Mouse (Mus musculus): Measurements from ENCODE around the gene Steap3.

Steap3 gene

GRCm38 (mm10) chr1:120250586-120250985 lies 21.9 kb downstream of the Steap3 start:
- no peak for DNase-seq (ENCODE audit: low spot score)

GRCm38 (mm10) chr1:120249842-120250241 lies 22.7 kb downstream of the Steap3 start:
- DNase-seq (ENCODE audit: low spot score) = no peak

- DNase-seq (ENCODE audit: low spot score) = peak; percentile 65
Observed at GRCm38 (mm10) chr1:120248156-120248555, 24.3 kb downstream of the Steap3 start.

- no peak for DNase-seq (ENCODE audit: low spot score)
Observed at GRCm38 (mm10) chr1:120247351-120247750, 25.2 kb downstream of the Steap3 start.

GRCm38 (mm10) chr1:120246946-120247345 lies 25.6 kb downstream of the Steap3 start:
- no peak for DNase-seq (ENCODE audit: low spot score)

GRCm38 (mm10) chr1:120245661-120246131 lies 26.8 kb downstream of the Steap3 start:
- DNase-seq (ENCODE audit: low spot score) = no peak

- DNase-seq (ENCODE audit: low spot score) = no peak
Observed at GRCm38 (mm10) chr1:120244646-120245045, 27.9 kb downstream of the Steap3 start.

- no peak for DNase-seq (ENCODE audit: low spot score)
Observed at GRCm38 (mm10) chr1:120243987-120244386, 28.5 kb downstream of the Steap3 start.

- no peak for DNase-seq (ENCODE audit: low spot score)
Observed at GRCm38 (mm10) chr1:120237068-120237467, 35.4 kb downstream of the Steap3 start.

- no peak for DNase-seq (ENCODE audit: low spot score)
Observed at GRCm38 (mm10) chr1:120236424-120236823, 36.1 kb downstream of the Steap3 start.

- no peak for DNase-seq (ENCODE audit: low spot score)
Observed at GRCm38 (mm10) chr1:120235631-120236215, 36.8 kb downstream of the Steap3 start.

- no peak for DNase-seq (ENCODE audit: low spot score)
Observed at GRCm38 (mm10) chr1:120232170-120232569, 40.3 kb downstream of the Steap3 start.

GRCm38 (mm10) chr1:120231334-120231733 lies 41.2 kb downstream of the Steap3 start:
- peak; percentile 16 for DNase-seq (ENCODE audit: low spot score)

- DNase-seq (ENCODE audit: low spot score) = no peak
Observed at GRCm38 (mm10) chr1:120229723-120230471, 42.6 kb downstream of the Steap3 start.

- no peak for DNase-seq (ENCODE audit: low spot score)
Observed at GRCm38 (mm10) chr1:120223613-120224012, 48.9 kb downstream of the Steap3 start.

- DNase-seq (ENCODE audit: low spot score) = no peak
Observed at GRCm38 (mm10) chr1:120221285-120221684, 51.2 kb downstream of the Steap3 start.

GRCm38 (mm10) chr1:120220841-120221240 lies 51.7 kb downstream of the Steap3 start:
- DNase-seq (ENCODE audit: low spot score) = no peak

- no peak for DNase-seq (ENCODE audit: low spot score)
Observed at GRCm38 (mm10) chr1:120208502-120209230, 63.8 kb downstream of the Steap3 start.

- no peak for DNase-seq (ENCODE audit: low spot score)
Observed at GRCm38 (mm10) chr1:120207568-120207967, 64.9 kb downstream of the Steap3 start.

- no peak for DNase-seq (ENCODE audit: low spot score)
Observed at GRCm38 (mm10) chr1:120204834-120205233, 67.7 kb downstream of the Steap3 start.

- DNase-seq (ENCODE audit: low spot score) = no peak
Observed at GRCm38 (mm10) chr1:120203836-120204235, 68.7 kb downstream of the Steap3 start.

- DNase-seq (ENCODE audit: low spot score) = no peak
Observed at GRCm38 (mm10) chr1:120202542-120202941, 70.0 kb downstream of the Steap3 start.

GRCm38 (mm10) chr1:120198942-120199341 lies 73.6 kb downstream of the Steap3 start:
- DNase-seq (ENCODE audit: low spot score) = no peak

Measured in urinary bladder, postnatal 25 days (tissue).